Mouse (Mus musculus): ENCODE measurements around the gene Nfic. TPM values are rescaled to one million over a fixed set of nuclear protein-coding genes. Genes with fewer than 3 reads are reported as not detected.

Nfic gene
- polyA plus RNA-seq, 1 experiment from 2014 or later: 57.2 TPM

GRCm38 (mm10) chr10:81354738-81355477 is 100.5 kb downstream of the Nfic start:
- WGBS: 69% methylated on average over 9 of the region's 9 CpGs
- ATAC-seq (replicated peaks; ENCODE audit: low FRiP score, low TSS enrichment, low read depth): no peak
- H3K36me3 ChIP-seq (ENCODE audit: control insufficient read depth, insufficient read depth, low read length): no peaks in the 10 kb centered on the region

GRCm38 (mm10) chr10:81351678-81352291 is 103.7 kb downstream of the Nfic start:
- Histone ChIP-seq H3K4me3 (ENCODE audit: low read depth, low read length) (no peak overlapping the region), H3K27ac (ENCODE audit: low read depth) (no peak overlapping the region), H3K9me3 (ENCODE audit: control insufficient read depth, low read length) (no peaks in the 10 kb centered on the region), H3K36me3 (ENCODE audit: control insufficient read depth, insufficient read depth, low read length) (peaks cover 6% of the 10 kb centered on the region), H3K4me1 (replicated peaks; ENCODE audit: control insufficient read depth, insufficient read depth, low read length) (peaks cover 24% of the 10 kb centered on the region), H3K9ac (ENCODE audit: low read length) (no peak overlapping the region), H3K27me3 (replicated peaks; ENCODE audit: control insufficient read depth, insufficient read depth, low read length) (no peaks in the 10 kb centered on the region), H3K4me2 (ENCODE audit: low read length) (no peak overlapping the region)
- DNase-seq (ENCODE audit: low spot score) (no peak), ATAC-seq (replicated peaks; ENCODE audit: low FRiP score, low TSS enrichment, low read depth) (no peak)
- WGBS: 14% methylated on average over 9 of the region's 9 CpGs

More at GRCm38 (mm10) chr10:81354738-81355477, 100.5 kb downstream of the Nfic start:
- Histone ChIP-seq H3K9me3 (ENCODE audit: control insufficient read depth, low read length) (no peaks in the 10 kb centered on the region), H3K27me3 (replicated peaks; ENCODE audit: control insufficient read depth, insufficient read depth, low read length) (no peaks in the 10 kb centered on the region), H3K4me3 (ENCODE audit: low read depth, low read length) (no peak overlapping the region), H3K4me2 (ENCODE audit: low read length) (no peak overlapping the region), H3K9ac (ENCODE audit: low read length) (no peak overlapping the region), H3K27ac (ENCODE audit: low read depth) (no peak overlapping the region), H3K4me1 (replicated peaks; ENCODE audit: control insufficient read depth, insufficient read depth, low read length) (peaks cover 22% of the 10 kb centered on the region)
- DNase-seq (ENCODE audit: low spot score): no peak

- ATAC-seq (replicated peaks; ENCODE audit: low FRiP score, low TSS enrichment, low read depth) (peak; percentile 92), DNase-seq (ENCODE audit: low spot score) (peak; percentile 97)
- Histone ChIP-seq H3K9me3 (ENCODE audit: control insufficient read depth, low read length) (no peaks in the 10 kb centered on the region), H3K4me2 (ENCODE audit: low read length) (peak within 1 kb of the TSS; percentile 88), H3K4me3 (ENCODE audit: low read depth, low read length) (peak within 1 kb of the TSS; percentile 66), H3K36me3 (ENCODE audit: control insufficient read depth, insufficient read depth, low read length) (peaks cover 6% of the 10 kb centered on the region), H3K27me3 (replicated peaks; ENCODE audit: control insufficient read depth, insufficient read depth, low read length) (no peaks in the 10 kb centered on the region), H3K27ac (ENCODE audit: low read depth) (peak within 1 kb of the TSS; percentile 62), H3K4me1 (replicated peaks; ENCODE audit: control insufficient read depth, insufficient read depth, low read length) (peaks cover 26% of the 10 kb centered on the region), H3K9ac (ENCODE audit: low read length) (peak within 1 kb of the TSS; percentile 78)
- WGBS: under 1% methylated on average over 54 of the region's 54 CpGs
Measured at GRCm38 (mm10) chr10:81350351-81351063, 104.9 kb downstream of the Nfic start, which contains the start of gene Hmg20b. Gene Hmg20b (minus strand): TSS chr10:81350480.

DNA sequence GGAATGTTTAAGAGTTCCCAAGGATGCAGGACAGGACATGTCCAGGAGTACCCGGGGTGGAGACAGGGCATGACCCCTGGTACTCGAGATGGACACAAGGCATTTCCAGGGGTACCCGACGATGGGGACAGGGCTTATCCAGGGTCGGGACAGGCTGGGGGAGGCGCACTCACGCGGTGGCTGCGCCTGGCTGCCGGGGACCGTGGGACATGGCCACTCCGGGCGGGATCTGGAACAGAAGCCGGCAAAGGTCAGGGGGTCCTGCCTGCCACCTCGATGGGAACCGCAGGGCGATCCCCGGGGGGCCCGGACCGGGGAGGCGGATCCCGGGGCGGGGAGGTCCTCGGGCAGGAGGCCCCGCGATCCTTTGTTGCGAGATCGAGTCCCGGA is 105.5 kb downstream of the Nfic start:
- Histone ChIP-seq H3K27me3 (replicated peaks; ENCODE audit: control insufficient read depth, insufficient read depth, low read length) (0 out of 2 replicates have a peak, but pooled peaks cover 2% of the 10 kb centered on the region), H3K9me3 (ENCODE audit: control insufficient read depth, low read length) (no peaks in the 10 kb centered on the region), H3K4me1 (replicated peaks; ENCODE audit: control insufficient read depth, insufficient read depth, low read length) (peaks cover 26% of the 10 kb centered on the region), H3K4me2 (ENCODE audit: low read length) (peak overlapping the region; percentile 88), H3K4me3 (ENCODE audit: low read depth, low read length) (peak overlapping the region; percentile 66), H3K36me3 (ENCODE audit: control insufficient read depth, insufficient read depth, low read length) (peaks cover 6% of the 10 kb centered on the region), H3K27ac (ENCODE audit: low read depth) (peak overlapping the region; percentile 62), H3K9ac (ENCODE audit: low read length) (peak overlapping the region; percentile 78)
- peak; percentile 20 for ATAC-seq (replicated peaks; ENCODE audit: low FRiP score, low TSS enrichment, low read depth)
- under 1% methylated on average over 29 of the region's 29 CpGs for WGBS
- no peak for DNase-seq (ENCODE audit: low spot score)

DNA sequence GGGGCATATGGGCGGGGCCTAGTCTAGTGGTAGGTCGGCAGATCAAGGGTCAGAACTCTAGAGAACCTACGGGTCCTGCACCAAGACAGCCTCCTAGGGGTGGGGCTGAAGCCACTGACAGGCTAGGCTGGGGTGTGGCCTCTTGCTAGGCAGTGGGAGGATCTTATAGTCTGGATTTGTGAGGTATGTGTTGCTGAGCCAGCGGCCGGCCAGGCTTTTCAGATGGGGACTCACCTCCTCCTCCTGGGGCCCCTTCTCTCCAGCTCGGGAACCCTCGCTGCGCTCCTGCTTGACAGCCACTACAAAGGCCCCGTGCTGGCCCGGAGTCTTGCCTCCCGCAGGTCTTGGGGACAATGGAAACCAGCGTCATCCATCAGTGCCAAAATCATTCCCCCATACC is 106.3 kb downstream of the Nfic start:
- 8% methylated on average over 12 of the region's 12 CpGs for WGBS
- peaks cover 9% of the 10 kb centered on the region for H3K27me3 ChIP-seq (replicated peaks; ENCODE audit: control insufficient read depth, insufficient read depth, low read length)
- ATAC-seq (replicated peaks; ENCODE audit: low FRiP score, low TSS enrichment, low read depth): 0 out of 2 replicates have a peak, but pooled peaks have one; percentile 4
- peaks cover 26% of the 10 kb centered on the region for H3K4me1 ChIP-seq (replicated peaks; ENCODE audit: control insufficient read depth, insufficient read depth, low read length)
- peak overlapping the region; percentile 88 for H3K4me2 ChIP-seq (ENCODE audit: low read length)
- H3K27ac ChIP-seq (ENCODE audit: low read depth): 0 out of 2 replicates have a peak overlapping the region, but pooled peaks have one; percentile 62
- no peaks in the 10 kb centered on the region for H3K9me3 ChIP-seq (ENCODE audit: control insufficient read depth, low read length)
- H3K36me3 ChIP-seq (ENCODE audit: control insufficient read depth, insufficient read depth, low read length): peaks cover 6% of the 10 kb centered on the region
- DNase-seq (ENCODE audit: low spot score): no peak
- H3K4me3 ChIP-seq (ENCODE audit: low read depth, low read length): peak overlapping the region; percentile 66
- H3K9ac ChIP-seq (ENCODE audit: low read length): no peak overlapping the region

GRCm38 (mm10) chr10:81346453-81347067 is 108.9 kb downstream of the Nfic start:
- Histone ChIP-seq H3K27me3 (replicated peaks; ENCODE audit: control insufficient read depth, insufficient read depth, low read length) (peaks cover 33% of the 10 kb centered on the region), H3K4me3 (ENCODE audit: low read depth, low read length) (peak overlapping the region; percentile 17; the same call in 1 of the 2 replicates), H3K9me3 (ENCODE audit: control insufficient read depth, low read length) (no peaks in the 10 kb centered on the region), H3K9ac (ENCODE audit: low read length) (no peak overlapping the region), H3K27ac (ENCODE audit: low read depth) (no peak overlapping the region), H3K4me1 (replicated peaks; ENCODE audit: control insufficient read depth, insufficient read depth, low read length) (peaks cover 31% of the 10 kb centered on the region), H3K36me3 (ENCODE audit: control insufficient read depth, insufficient read depth, low read length) (peaks cover 6% of the 10 kb centered on the region), H3K4me2 (ENCODE audit: low read length) (peak overlapping the region; percentile 47)
- 9% methylated on average over 54 of the region's 55 CpGs for WGBS
- DNase-seq (ENCODE audit: low spot score) (no peak), ATAC-seq (replicated peaks; ENCODE audit: low FRiP score, low TSS enrichment, low read depth) (no peak; the same call in 1 of the 2 replicates)

Small RNAs within 50 kb of the gene (microRNA-seq; reads per million reads assigned to microRNA genes)
- gene Gm25595 (not detected), gene Mir1191b (0.76 reads per million), gene Mir6913 (not detected)

Other genes with a start within 250 kb of the Nfic start
- gene Atcay, start 224.8 kb downstream of the Nfic start, polyA plus RNA-seq (2014; fragmentation: Nextera tagmentation; extraction: Ambion mirVana): 2.2 and 2.8 TPM in 2 replicates
- 6.9 and 8.1 TPM in 2 replicates for gene Zfr2, start 222.5 kb downstream of the Nfic start, polyA plus RNA-seq (2014; fragmentation: Nextera tagmentation; extraction: Ambion mirVana)
- gene Matk, start 202.7 kb downstream of the Nfic start, polyA plus RNA-seq (2014; fragmentation: Nextera tagmentation; extraction: Ambion mirVana): 2.5 and 4.1 TPM in 2 replicates
- 253 and 260 TPM in 2 replicates for gene Mrpl54, start 188.7 kb downstream of the Nfic start, polyA plus RNA-seq (2014; fragmentation: Nextera tagmentation; extraction: Ambion mirVana)
- gene Apba3, start 188.7 kb downstream of the Nfic start, polyA plus RNA-seq (2014; fragmentation: Nextera tagmentation; extraction: Ambion mirVana): 51.0 and 51.7 TPM in 2 replicates
- 35.1 and 44.4 TPM in 2 replicates for gene Tjp3, start 164.1 kb downstream of the Nfic start, polyA plus RNA-seq (2014; fragmentation: Nextera tagmentation; extraction: Ambion mirVana)
- 57.3 and 57.5 TPM in 2 replicates for gene Pip5k1c, start 162.7 kb downstream of the Nfic start, polyA plus RNA-seq (2014; fragmentation: Nextera tagmentation; extraction: Ambion mirVana)
- 26.0 and 27.7 TPM in 2 replicates for gene Cactin, start 134.5 kb downstream of the Nfic start, polyA plus RNA-seq (2014; fragmentation: Nextera tagmentation; extraction: Ambion mirVana)
- gene Tbxa2r, start 126.9 kb downstream of the Nfic start, polyA plus RNA-seq (2014; fragmentation: Nextera tagmentation; extraction: Ambion mirVana): 22.3 and 23.6 TPM in 2 replicates
- 0.07 and 0.11 TPM in 2 replicates for gene Gipc3, start 112.4 kb downstream of the Nfic start, polyA plus RNA-seq (2014; fragmentation: Nextera tagmentation; extraction: Ambion mirVana)
- gene Hmg20b, start 105.2 kb downstream of the Nfic start, polyA plus RNA-seq (2014; fragmentation: Nextera tagmentation; extraction: Ambion mirVana): 85.0 and 86.8 TPM in 2 replicates
- gene Mfsd12, start 98.1 kb downstream of the Nfic start, polyA plus RNA-seq (2014; fragmentation: Nextera tagmentation; extraction: Ambion mirVana): 4.8 and 6.9 TPM in 2 replicates
- gene 4930404N11Rik, start 89.8 kb downstream of the Nfic start, polyA plus RNA-seq (2014; fragmentation: Nextera tagmentation; extraction: Ambion mirVana): 0.58 and 0.59 TPM in 2 replicates
- 93.3 and 93.9 TPM in 2 replicates for gene Fzr1, start 77.1 kb downstream of the Nfic start, polyA plus RNA-seq (2014; fragmentation: Nextera tagmentation; extraction: Ambion mirVana)
- gene Dohh, start 71.2 kb downstream of the Nfic start, polyA plus RNA-seq (2014; fragmentation: Nextera tagmentation; extraction: Ambion mirVana): 70.7 and 70.8 TPM in 2 replicates
- gene Gm48551, start 71.2 kb downstream of the Nfic start, polyA plus RNA-seq (2014; fragmentation: Nextera tagmentation; extraction: Ambion mirVana): 2.4 and 4.2 TPM in 2 replicates
- gene Gm48552, start 66.6 kb downstream of the Nfic start, polyA plus RNA-seq (2014; fragmentation: Nextera tagmentation; extraction: Ambion mirVana): 0.37 and 0.44 TPM in 2 replicates
- 99.8 and 125 TPM in 2 replicates for gene Smim24, start 62.6 kb downstream of the Nfic start, polyA plus RNA-seq (2014; fragmentation: Nextera tagmentation; extraction: Ambion mirVana)
- gene Celf5, start 27.1 kb upstream of the Nfic start, polyA plus RNA-seq (2014; fragmentation: Nextera tagmentation; extraction: Ambion mirVana): 1.3 and 1.8 TPM in 2 replicates
- 82.4 and 99.0 TPM in 2 replicates for gene Ncln, start 40.8 kb upstream of the Nfic start, polyA plus RNA-seq (2014; fragmentation: Nextera tagmentation; extraction: Ambion mirVana)
- gene S1pr4, start 44.5 kb upstream of the Nfic start, polyA plus RNA-seq (2014; fragmentation: Nextera tagmentation; extraction: Ambion mirVana): 0.53 and 0.65 TPM in 2 replicates
- gene Gna15, start 68.6 kb upstream of the Nfic start, polyA plus RNA-seq (2014; fragmentation: Nextera tagmentation; extraction: Ambion mirVana): 0.73 and 0.84 TPM in 2 replicates
- 145 and 171 TPM in 2 replicates for gene Gna11, start 89.6 kb upstream of the Nfic start, polyA plus RNA-seq (2014; fragmentation: Nextera tagmentation; extraction: Ambion mirVana)
- 395 and 515 TPM in 2 replicates for gene Aes, start 103.9 kb upstream of the Nfic start, polyA plus RNA-seq (2014; fragmentation: Nextera tagmentation; extraction: Ambion mirVana)
- 15.8 and 17.8 TPM in 2 replicates for gene Tle2, start 118.9 kb upstream of the Nfic start, polyA plus RNA-seq (2014; fragmentation: Nextera tagmentation; extraction: Ambion mirVana)
- gene Tle6, start 145.4 kb upstream of the Nfic start, polyA plus RNA-seq (2014; fragmentation: Nextera tagmentation; extraction: Ambion mirVana): 15.0 and 21.3 TPM in 2 replicates
- 0.61 and 1.5 TPM in 2 replicates for gene BC025920, start 150.6 kb upstream of the Nfic start, polyA plus RNA-seq (2014; fragmentation: Nextera tagmentation; extraction: Ambion mirVana)
- 34.1 and 39.2 TPM in 2 replicates for gene Sirt6, start 172.2 kb upstream of the Nfic start, polyA plus RNA-seq (2014; fragmentation: Nextera tagmentation; extraction: Ambion mirVana)
- 4.7 and 6.4 TPM in 2 replicates for gene Ankrd24, start 172.9 kb upstream of the Nfic start, polyA plus RNA-seq (2014; fragmentation: Nextera tagmentation; extraction: Ambion mirVana)
- 4.3 and 5.6 TPM in 2 replicates for gene Gm10778, start 193.4 kb upstream of the Nfic start, polyA plus RNA-seq (2014; fragmentation: Nextera tagmentation; extraction: Ambion mirVana)
- gene Zfp433, start 249.2 kb upstream of the Nfic start, polyA plus RNA-seq (2014; fragmentation: Nextera tagmentation; extraction: Ambion mirVana): 17.4 and 18.6 TPM in 2 replicates

Measured in intestine, embryonic 14.5 days (tissue).